Mouse (Mus musculus): ENCODE measurements around the gene Scgb1a1. TPM values are rescaled to one million over a fixed set of nuclear protein-coding genes. Genes with fewer than 3 reads are reported as not detected.
"Not testable (repeated sequence)": the region's sequence is repeated elsewhere in the genome, so short reads cannot be mapped to it uniquely, and the experiment has no call there.

The Scgb1a1 gene
- polyA plus RNA-seq, 1 experiment = not detected

GRCm38 (mm10) chr19:9055153-9055552, 32.6 kb downstream of the Scgb1a1 start:
- Histone ChIP-seq H3K4me3 (no peak overlapping the region), H3K79me2 (ENCODE audit: control insufficient read depth, insufficient read depth) (no peaks in the 10 kb centered on the region), H3K36me3 (ENCODE audit: control insufficient read depth, insufficient read depth) (no peaks in the 10 kb centered on the region), H3K4me2 (ENCODE audit: low read depth) (no peak overlapping the region), H3K27me3 (ENCODE audit: control insufficient read depth, insufficient read depth, insufficient read length) (no peaks in the 10 kb centered on the region), H3ac (ENCODE audit: control insufficient read depth, insufficient read length) (no peak overlapping the region)
- TF ChIP-seq MAX (IDR thresholded peaks at IDR 0.05; ENCODE audit: low read depth) (no peak), REST (IDR thresholded peaks at IDR 0.05; ENCODE audit: insufficient read depth, insufficient read length) (no peak), CEBPB (IDR thresholded peaks at IDR 0.05; ENCODE audit: insufficient read depth, poor library complexity, severe bottlenecking) (peak; percentile 80; the same call in 1 of the 2 replicates)

GRCm38 (mm10) chr19:9052803-9053431, 34.8 kb downstream of the Scgb1a1 start:
- Histone ChIP-seq H3K79me2 (ENCODE audit: control insufficient read depth, insufficient read depth) (no peaks in the 10 kb centered on the region), H3K27me3 (ENCODE audit: control insufficient read depth, insufficient read depth, insufficient read length) (no peaks in the 10 kb centered on the region), H3ac (ENCODE audit: control insufficient read depth, insufficient read length) (no peak overlapping the region), H3K4me3 (no peak overlapping the region), H3K4me2 (ENCODE audit: low read depth) (peak overlapping the region; percentile 66), H3K36me3 (ENCODE audit: control insufficient read depth, insufficient read depth) (no peaks in the 10 kb centered on the region)
- TF ChIP-seq TCF3 (IDR thresholded peaks at IDR 0.05; ENCODE audit: insufficient read length, low read depth) (no peak), CEBPB (IDR thresholded peaks at IDR 0.05; ENCODE audit: insufficient read depth, poor library complexity, severe bottlenecking) (no peak), TCF12 (IDR thresholded peaks at IDR 0.05; ENCODE audit: insufficient read depth, poor library complexity, severe bottlenecking) (peak; percentile 42), POLR2AphosphoS2 (IDR thresholded peaks at IDR 0.05; ENCODE audit: insufficient read length, low read depth) (no peak), REST (IDR thresholded peaks at IDR 0.05; ENCODE audit: insufficient read depth, insufficient read length) (no peak), MAX (IDR thresholded peaks at IDR 0.05; ENCODE audit: low read depth) (no peak), MYOG (IDR thresholded peaks at IDR 0.05; ENCODE audit: control insufficient read depth in 1 of 3, insufficient read depth in 1 of 3, insufficient read length in 2 of 3, low read depth in 2 of 3) (peak in 1 of 3 experiments; percentile 57), MYOD1 (IDR thresholded peaks at IDR 0.05; ENCODE audit: control insufficient read depth in 1 of 3, insufficient read length in 2 of 3, low read depth in 2 of 3) (peak in 1 of 3 experiments; percentile 56)

- H3K27me3 ChIP-seq (ENCODE audit: control insufficient read depth, insufficient read depth, insufficient read length); H3K4me3 ChIP-seq: not testable (repeated sequence)
These were observed 35.8 kb downstream of the Scgb1a1 start for GRCm38 (mm10) chr19:9051985-9052384.

GRCm38 (mm10) chr19:9050294-9051229, 37.2 kb downstream of the Scgb1a1 start:
- Histone ChIP-seq H3K36me3 (ENCODE audit: control insufficient read depth, insufficient read depth) (no peaks in the 10 kb centered on the region), H3K27me3 (ENCODE audit: control insufficient read depth, insufficient read depth, insufficient read length) (no peaks in the 10 kb centered on the region), H3K79me2 (ENCODE audit: control insufficient read depth, insufficient read depth) (no peaks in the 10 kb centered on the region), H3K4me3 (no peak overlapping the region), H3K4me2 (ENCODE audit: low read depth) (no peak overlapping the region), H3ac (ENCODE audit: control insufficient read depth, insufficient read length) (no peak overlapping the region)
- TF ChIP-seq SRF (IDR thresholded peaks at IDR 0.05; ENCODE audit: control insufficient read depth, insufficient read length, low read depth) = no peak
- TF ChIP-seq POLR2AphosphoS2 (IDR thresholded peaks at IDR 0.05; ENCODE audit: insufficient read length, low read depth) = no peak
- no peak for TF ChIP-seq TCF3 (IDR thresholded peaks at IDR 0.05; ENCODE audit: insufficient read length, low read depth)
- TF ChIP-seq CEBPB (IDR thresholded peaks at IDR 0.05; ENCODE audit: insufficient read depth, poor library complexity, severe bottlenecking) = no peak
- no peak for TF ChIP-seq TCF12 (IDR thresholded peaks at IDR 0.05; ENCODE audit: insufficient read depth, poor library complexity, severe bottlenecking)
- no peak for TF ChIP-seq USF1 (IDR thresholded peaks at IDR 0.05; ENCODE audit: low read depth)
- no peak for TF ChIP-seq MYOG (IDR thresholded peaks at IDR 0.05; ENCODE audit: control insufficient read depth in 1 of 3, insufficient read depth in 1 of 3, insufficient read length in 2 of 3, low read depth in 2 of 3)

More at GRCm38 (mm10) chr19:9051985-9052384, 35.8 kb downstream of the Scgb1a1 start:
- H3K79me2 ChIP-seq (ENCODE audit: control insufficient read depth, insufficient read depth); H3ac ChIP-seq (ENCODE audit: control insufficient read depth, insufficient read length); H3K4me2 ChIP-seq (ENCODE audit: low read depth); H3K36me3 ChIP-seq (ENCODE audit: control insufficient read depth, insufficient read depth): not testable (repeated sequence)

GRCm38 (mm10) chr19:9048981-9049687, 38.6 kb downstream of the Scgb1a1 start:
- no peaks in the 10 kb centered on the region for H3K27me3 ChIP-seq (ENCODE audit: control insufficient read depth, insufficient read depth, insufficient read length)
- H3K4me2 ChIP-seq (ENCODE audit: low read depth) = no peak overlapping the region
- H3K36me3 ChIP-seq (ENCODE audit: control insufficient read depth, insufficient read depth) = no peaks in the 10 kb centered on the region
- TF ChIP-seq MYOD1 (IDR thresholded peaks at IDR 0.05; ENCODE audit: control insufficient read depth in 1 of 3, insufficient read length in 2 of 3, low read depth in 2 of 3) = no peak
- TF ChIP-seq TCF3 (IDR thresholded peaks at IDR 0.05; ENCODE audit: insufficient read length, low read depth) = no peak
- no peak for TF ChIP-seq CEBPB (IDR thresholded peaks at IDR 0.05; ENCODE audit: insufficient read depth, poor library complexity, severe bottlenecking)
- no peak for TF ChIP-seq SRF (IDR thresholded peaks at IDR 0.05; ENCODE audit: control insufficient read depth, insufficient read length, low read depth)
- no peak for TF ChIP-seq MYOG (IDR thresholded peaks at IDR 0.05; ENCODE audit: control insufficient read depth in 1 of 3, insufficient read depth in 1 of 3, insufficient read length in 2 of 3, low read depth in 2 of 3)
- no peak for TF ChIP-seq MAX (IDR thresholded peaks at IDR 0.05; ENCODE audit: low read depth)
- no peak for TF ChIP-seq REST (IDR thresholded peaks at IDR 0.05; ENCODE audit: insufficient read depth, insufficient read length)
- no peak for TF ChIP-seq TCF12 (IDR thresholded peaks at IDR 0.05; ENCODE audit: insufficient read depth, poor library complexity, severe bottlenecking)
- no peak for TF ChIP-seq POLR2A (IDR thresholded peaks at IDR 0.05; ENCODE audit: insufficient read length, low read depth)
- no peak for TF ChIP-seq POLR2AphosphoS2 (IDR thresholded peaks at IDR 0.05; ENCODE audit: insufficient read length, low read depth)
- TF ChIP-seq E2F4 (IDR thresholded peaks at IDR 0.05; ENCODE audit: insufficient read depth) = no peak
- TF ChIP-seq USF1 (IDR thresholded peaks at IDR 0.05; ENCODE audit: low read depth) = no peak
- H3ac ChIP-seq (ENCODE audit: control insufficient read depth, insufficient read length) = no peak overlapping the region
- no peaks in the 10 kb centered on the region for H3K79me2 ChIP-seq (ENCODE audit: control insufficient read depth, insufficient read depth)
- H3K4me3 ChIP-seq = no peak overlapping the region
